Mouse (Mus musculus): ENCODE results near the gene Plpp6.

Gene Plpp6

DNA sequence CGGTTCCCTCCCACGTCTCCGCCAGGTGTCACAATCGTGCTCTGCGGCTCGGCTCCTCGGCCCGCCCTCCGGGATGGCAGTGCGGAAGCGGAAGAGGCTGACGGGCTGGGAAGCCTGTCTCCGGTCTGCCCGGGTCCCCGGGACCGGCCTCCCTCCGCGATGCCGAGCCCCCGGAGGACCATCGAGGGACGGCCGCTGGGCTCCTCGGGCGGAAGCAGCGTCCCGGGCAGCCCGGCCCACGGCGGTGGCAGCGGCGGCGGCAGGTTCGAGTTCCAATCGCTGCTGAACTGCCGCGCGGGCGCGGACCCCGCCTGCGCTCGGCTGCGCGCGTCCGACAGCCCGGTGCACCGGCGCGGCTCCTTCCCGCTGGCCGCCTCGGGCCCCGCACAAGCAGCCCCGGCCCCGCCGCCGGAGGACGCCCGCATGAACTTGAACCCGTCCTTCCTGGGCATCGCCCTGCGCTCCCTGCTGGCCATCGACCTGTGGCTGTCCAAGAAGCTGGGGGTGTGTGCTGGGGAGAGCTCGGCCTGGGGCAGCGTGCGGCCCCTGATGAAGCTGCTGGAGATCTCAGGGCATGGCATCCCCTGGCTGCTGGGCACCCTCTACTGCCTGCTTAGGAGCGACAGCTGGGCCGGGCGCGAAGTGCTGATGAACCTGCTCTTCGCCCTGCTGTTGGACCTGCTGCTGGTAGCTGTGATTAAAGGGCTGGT, at the start of gene Plpp6:
Gene Plpp6 (plus strand): TSS at position 112 of the 710 bp plus-strand sequence.
- DNase-seq (ENCODE audit: low read depth), result peak; percentile 35

DNA sequence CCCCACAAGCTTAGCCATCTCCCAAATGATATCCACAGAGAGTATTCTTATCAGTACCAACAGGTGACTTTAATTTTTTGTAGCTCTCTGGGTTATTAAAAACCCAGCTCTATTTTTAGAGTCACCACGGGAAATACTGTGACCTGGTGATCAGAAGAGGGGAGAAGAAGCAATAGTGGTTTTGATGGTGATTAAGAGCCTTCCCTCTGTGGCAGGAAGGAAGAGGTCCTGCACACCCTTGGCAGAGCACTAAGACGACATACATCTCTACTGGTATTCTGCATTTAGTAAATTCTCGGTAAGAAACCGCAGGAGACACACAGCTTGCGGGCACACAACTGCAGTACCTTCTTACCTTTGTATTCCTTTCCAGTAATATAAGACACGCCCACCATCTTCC, 49.2 kb upstream of the Plpp6 start:
- peak; percentile 10 for DNase-seq (ENCODE audit: low read depth)

DNA sequence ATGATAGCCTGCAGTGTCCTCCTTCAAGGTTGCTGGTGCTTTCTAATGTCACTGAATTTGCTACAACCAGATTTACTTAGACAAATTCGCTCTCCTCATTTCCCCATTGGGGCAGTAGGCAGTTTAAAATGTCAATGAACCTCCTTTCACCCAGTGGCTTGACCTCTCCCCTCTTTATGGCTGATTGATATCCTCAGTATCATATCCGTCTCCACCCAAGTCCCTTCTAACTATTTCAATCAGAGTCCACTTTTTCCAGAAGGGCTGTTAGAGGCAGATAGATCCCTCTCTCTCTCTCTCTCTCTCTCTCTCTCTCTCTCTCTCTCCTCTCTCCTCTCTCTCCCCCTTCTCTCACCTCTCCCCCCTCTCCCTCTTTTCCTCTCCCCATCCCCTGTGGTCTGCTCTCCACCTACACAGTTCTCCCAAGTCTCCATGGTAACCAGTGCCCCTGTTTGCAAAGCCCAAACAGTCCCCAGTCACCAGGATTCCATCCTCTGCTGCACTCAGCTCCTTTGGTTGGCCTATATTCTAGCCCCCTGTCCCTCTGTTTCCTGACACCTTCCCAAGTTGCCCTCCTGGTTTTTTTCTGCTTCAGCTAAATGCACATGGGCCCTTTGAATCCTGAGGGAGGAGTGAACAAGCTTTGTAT, 48.0 kb upstream of the Plpp6 start:
- no peak for DNase-seq (ENCODE audit: low read depth)

DNA sequence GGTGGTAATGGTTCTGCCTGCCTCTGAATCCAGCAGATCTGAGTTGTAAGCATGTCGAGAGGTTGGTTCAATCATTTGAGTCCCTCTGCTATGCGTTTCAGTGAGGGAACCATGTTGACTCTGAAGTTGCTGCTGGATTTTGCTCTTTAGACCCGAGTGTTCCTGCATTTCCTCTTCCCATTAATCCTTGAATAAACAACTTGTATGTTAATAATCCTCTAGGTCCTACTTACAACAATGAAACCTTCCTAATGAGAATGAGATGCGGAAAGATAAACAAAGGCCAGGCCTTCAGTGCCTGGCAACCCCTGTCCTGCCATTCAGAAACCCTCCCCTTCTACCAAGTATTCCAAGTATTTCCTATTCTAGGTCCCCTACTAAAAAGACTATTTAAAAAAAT, 47.3 kb upstream of the Plpp6 start:
- no peak for DNase-seq (ENCODE audit: low read depth)

DNA sequence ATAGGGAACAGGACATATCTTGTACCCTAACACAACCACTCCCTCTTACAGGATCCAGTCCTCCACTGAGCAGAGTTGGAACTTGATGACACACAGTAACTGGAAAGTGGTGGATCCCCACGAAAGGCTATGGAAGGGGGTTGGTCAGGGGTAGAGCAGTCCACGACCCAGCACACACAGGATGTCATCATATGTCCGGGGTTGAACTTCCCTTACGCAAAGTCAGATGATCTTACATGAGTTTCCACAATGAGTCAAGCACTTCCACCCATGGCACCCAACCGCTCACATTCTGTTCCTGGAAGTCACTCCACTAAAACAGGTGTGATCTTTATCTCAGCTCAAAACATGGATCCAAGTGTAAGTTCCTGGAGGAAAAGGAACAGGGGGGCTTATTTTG, 45.9 kb upstream of the Plpp6 start:
- DNase-seq (ENCODE audit: low read depth), result no peak

DNA sequence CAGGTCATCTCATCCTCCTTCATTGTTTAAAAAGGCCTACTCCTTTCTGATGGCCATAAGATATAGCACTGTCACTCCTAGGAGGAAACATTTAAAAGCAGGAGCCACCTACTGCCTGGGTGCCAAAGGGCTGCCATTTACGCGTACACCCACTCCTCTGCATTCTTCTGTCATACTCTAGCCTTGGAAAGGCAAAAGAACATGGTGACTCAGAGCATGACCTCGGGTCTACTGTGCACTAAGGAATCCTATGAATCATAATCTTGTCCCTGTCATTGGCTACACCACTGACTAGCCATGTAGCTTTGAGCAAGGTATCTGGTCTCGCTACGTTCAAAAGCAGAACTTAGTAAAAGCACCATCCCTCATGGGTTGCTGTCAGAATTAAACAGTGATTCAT, 37.4 kb upstream of the Plpp6 start:
- no peak for DNase-seq (ENCODE audit: low read depth)

DNA sequence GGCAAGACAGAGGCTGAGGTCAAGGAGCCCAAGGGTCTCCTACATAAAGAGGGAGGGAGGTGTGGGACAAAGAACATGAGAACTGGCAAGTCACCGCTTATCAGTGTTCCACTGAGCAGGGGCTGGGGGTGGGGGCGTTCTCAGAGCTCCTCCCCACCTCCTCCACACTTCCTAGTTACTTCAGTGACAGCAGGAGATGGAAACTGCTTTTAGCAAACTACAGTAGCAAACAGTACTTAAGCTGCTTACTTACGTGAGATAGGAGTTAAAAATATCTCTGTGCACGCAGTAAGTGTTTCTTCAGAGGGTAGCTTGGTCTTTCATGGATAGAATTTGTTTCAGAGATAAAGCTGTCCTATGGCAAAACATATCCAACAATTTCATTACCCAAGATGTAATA, 36.4 kb upstream of the Plpp6 start:
- no peak for DNase-seq (ENCODE audit: low read depth)

DNA sequence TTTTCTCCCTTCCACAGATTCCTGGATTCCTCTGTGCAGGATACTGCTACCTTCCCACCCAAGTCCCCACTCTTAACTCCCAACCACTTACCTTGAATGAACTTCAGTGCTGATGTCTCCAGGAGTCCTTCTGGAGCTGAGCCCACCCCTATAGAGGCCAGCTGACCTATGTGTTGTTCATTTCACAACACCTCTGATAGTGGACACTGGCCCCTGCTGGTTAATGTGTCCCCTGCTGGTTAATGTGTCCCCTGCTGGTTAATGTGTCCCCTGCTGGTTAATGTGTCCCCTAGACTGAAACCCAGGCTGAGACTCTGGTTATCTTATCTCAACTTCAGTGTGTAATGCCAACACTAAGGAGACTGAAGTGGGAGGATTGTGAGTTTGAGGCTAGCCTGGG, 34.7 kb upstream of the Plpp6 start:
- no peak for DNase-seq (ENCODE audit: low read depth)

DNA sequence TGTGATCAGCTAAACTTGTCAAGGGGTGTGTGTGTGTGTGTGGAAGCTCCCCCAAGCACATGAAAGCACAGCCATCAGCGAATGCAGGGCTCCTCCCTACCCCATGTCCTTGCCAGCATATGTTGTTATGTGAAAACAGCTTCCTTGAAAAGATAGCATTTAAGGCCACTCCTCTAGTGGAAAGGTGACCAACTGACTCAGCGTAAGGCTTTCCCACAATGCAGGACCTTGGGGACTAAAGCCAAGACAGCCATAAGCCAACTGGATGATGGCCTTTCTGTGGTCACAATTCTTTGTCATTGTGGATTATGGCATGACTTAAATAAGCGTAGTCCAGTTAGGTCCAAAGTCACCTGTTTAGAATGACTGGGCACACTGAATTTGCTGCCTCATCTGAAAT, 28.9 kb upstream of the Plpp6 start:
- no peak for DNase-seq (ENCODE audit: low read depth)

DNA sequence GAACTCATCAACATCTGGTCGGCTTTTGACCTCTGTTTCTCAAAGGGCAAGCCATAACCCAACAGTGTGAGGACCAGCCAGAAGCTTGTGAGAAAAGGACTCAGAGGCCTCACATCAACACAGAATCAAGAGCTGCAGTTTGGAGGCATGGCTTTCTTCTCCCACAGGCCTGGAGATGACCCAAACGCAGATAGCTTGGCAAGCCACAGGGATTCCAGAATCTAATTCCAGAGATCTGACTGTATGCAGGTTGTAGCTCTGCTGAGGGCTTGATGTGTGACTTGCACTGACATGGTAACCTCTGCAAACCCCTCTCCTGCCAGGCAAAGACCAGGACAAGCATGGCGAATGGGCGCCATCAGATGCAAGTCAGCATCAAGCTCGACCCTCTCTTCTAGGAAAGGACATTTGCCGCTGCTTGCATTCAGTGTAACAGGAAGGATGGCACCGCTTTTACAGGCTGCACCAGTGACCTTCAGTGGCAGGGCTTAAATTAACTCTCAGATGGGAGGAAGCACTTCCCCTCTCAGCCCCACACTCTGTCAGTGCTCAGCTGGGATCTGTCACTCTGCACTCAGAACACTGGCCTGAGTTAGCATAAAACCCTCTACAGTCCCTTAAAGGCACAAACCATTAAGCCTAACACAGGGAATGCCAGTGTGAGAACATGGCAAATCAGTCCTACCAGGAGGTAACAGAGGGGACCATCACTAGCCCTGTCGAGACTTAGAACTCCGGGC, 23.4 kb upstream of the Plpp6 start:
- DNase-seq (ENCODE audit: low read depth), result no peak

DNA sequence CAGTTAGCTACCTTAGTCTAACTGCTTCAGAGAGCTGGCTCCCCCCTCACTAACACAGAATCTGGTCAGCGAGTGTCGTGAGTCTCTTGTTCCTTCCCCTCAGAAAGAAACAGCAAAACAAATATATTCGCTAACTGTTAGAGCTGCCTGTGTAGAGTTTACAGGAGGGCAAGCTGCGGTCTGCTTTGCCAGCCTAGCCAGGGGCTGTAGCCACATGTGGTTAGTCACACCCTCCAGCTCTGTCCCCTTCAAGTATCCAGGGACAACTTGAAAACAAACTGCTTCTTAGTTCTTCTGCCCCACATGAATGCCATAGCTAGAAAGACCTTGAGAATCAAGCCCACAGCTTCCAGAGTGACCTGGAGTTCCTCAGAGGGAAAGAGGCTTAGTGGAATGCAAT, 22.5 kb upstream of the Plpp6 start:
- DNase-seq (ENCODE audit: low read depth), result no peak

DNA sequence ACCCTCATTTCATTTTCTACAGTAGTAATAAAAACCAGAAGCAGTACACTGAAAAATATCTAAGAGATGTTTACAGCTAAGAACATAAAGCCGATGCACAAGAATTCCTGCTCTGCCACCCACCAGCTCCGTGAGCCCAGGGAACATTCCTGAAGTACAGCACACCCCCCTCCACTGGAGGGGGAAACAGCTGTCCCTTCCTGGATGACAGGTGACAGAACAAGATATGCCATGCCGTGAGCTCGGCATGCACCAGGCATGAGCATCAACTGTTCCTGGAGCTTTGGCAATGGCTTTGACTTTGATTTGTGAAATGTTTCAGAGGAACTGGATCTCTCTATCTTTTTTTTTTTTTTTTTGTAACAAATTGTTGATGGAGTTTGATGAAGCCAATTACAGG, 17.0 kb upstream of the Plpp6 start:
- no peak for DNase-seq (ENCODE audit: low read depth)

DNA sequence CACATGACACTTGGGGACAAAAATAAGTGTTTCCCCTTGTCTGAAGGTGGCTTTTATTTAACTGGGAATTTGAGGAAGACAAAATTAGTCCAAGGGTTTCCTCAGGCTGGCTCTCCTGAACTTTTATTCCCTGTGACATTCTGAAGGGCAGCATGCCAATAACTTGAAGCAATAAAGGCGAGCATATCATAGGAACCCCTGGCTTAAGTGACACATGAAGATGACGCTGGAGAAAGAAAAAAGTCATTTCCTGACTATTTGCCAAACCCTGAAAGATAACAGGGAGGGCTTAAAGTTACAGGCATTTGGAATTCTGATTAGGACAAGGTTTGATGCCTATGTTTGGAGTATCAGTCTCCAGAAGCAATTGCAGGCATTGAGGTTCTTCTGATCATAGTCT, 16.4 kb upstream of the Plpp6 start:
- DNase-seq (ENCODE audit: low read depth), result no peak

DNA sequence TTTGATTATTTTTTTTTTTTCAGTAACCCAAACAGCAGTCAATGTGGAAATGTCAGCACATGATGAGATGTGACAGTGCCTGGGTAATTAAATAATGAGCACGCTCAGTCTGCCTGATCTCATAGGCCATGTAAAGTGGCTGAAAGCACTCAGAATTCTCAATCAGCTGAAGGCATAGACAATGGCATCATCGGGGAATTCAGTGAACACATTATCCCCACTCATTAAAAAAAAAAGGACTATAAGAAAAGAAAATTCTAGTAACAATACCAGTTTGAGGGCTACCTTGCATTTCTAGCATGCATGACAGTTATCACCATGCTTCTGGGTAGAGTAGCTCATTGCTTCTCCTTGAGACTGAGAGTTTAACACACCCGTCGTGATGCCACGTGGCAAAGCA, 12.5 kb upstream of the Plpp6 start:
- DNase-seq (ENCODE audit: low read depth), result no peak

DNA sequence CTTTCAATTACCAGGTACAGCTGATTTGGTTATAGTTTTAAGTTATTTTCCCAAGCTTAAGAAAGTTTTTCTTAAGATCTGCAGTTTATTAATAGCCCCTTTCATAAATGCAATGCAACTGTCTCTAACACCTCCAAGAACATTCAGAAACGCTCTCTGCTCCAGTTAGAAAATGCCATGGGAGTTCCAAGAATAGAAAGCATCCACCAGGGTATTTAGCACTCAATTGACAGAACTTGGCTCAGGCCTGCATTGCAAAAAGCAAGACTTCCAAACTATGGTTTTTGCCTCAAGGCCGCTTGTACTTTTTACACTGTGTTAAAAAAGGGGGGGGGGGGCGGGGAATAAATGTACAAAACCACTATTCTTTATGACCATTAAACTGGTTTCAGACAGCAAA, 640 bp upstream of the Plpp6 start:
- no peak for DNase-seq (ENCODE audit: low read depth)

DNA sequence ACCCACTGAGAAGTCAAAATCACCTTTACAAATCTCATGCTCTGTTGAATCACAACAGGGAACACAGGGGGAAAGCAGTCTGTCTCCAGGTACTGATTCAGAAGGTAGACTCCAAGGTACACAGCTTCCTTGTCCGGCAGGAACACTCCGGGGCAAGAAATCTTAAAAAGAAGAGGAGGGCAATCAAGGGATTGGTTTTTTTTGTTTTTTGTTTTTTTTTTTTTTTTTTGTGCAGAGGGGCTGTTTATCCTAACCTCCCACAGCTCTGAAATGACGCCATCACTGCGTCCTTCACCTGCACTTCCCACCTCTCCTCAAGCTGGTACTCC, 276 bp upstream of the Plpp6 start:
- DNase-seq (ENCODE audit: low read depth), result no peak

DNA sequence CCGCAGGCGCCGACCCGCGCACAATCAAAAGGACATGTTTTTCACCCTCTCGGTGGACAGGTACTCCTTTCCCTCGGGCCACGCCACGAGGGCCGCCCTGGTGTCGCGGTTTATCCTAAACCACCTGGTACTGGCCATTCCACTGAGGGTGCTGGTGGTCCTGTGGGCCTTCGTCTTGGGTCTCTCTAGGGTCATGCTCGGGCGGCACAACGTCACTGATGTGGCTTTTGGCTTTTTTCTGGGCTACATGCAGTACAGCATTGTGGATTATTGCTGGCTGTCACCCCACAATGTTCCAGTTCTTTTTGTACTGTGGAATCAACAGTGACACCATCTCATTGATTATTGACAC, 775 bp downstream of the Plpp6 start:
- DNase-seq (ENCODE audit: low read depth), result no peak

DNA sequence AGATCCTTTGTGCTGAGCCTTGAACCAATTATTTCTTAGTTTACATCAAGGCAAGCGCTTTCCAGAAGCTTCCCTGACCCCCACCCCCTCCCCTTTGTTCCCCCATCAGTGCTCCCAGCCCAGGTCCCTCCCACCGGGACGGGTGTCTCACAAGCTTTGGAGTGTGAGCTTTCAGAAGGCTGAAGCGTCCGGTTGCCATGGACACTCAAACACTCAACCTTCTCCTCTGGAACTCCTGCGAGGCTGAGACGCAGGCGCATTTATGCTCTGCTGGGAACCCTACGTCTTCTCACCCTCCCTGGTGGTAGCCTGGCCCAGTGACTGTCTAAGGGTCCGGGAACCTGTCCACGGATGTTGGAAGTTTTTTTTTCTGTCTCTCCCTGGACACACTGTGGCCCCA, 3.9 kb downstream of the Plpp6 start, which contains the start of gene 4430402I18Rik:
Gene 4430402I18Rik (minus strand): TSS at position 149 of the 400 bp plus-strand sequence.
- DNase-seq (ENCODE audit: low read depth), result no peak

DNA sequence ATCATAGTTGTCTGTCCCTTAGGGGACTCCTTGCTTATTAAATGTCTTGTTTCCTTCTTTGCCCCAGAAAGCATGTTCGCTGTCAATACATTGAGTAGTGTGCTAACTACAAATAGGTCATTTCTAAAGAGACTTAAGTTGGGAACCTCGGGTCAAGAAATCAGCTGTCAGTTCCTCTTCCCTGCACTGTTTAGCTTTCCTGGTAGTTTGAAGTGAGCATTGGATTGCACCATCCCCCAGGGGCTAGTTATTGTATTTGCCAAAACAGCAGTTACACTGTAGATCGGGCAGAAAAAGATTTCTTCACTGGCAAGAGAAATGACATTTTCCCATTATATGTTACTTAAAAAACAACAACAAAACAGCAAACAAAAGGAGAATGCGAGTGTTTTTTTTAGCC, 4.4 kb downstream of the Plpp6 start:
- no peak for DNase-seq (ENCODE audit: low read depth)

DNA sequence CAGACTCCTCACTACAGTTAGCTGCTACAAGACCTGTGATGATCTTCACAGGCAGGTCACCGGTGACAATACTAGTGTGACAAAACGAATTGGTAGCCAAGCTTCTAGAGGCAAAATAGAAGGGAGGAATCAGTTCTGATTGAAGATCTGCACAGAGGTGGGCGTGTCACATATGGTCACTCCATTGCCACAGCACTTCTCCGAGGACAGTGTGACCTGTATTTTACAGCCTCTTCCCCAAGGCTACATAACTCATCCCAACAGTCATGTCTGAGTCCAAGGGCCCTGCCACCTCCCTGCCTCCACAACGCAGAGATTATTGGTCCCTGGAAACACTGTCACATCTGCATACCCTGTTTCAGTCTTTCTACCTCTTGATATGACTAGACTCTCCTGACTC, 5.5 kb downstream of the Plpp6 start:
- no peak for DNase-seq (ENCODE audit: low read depth)

DNA sequence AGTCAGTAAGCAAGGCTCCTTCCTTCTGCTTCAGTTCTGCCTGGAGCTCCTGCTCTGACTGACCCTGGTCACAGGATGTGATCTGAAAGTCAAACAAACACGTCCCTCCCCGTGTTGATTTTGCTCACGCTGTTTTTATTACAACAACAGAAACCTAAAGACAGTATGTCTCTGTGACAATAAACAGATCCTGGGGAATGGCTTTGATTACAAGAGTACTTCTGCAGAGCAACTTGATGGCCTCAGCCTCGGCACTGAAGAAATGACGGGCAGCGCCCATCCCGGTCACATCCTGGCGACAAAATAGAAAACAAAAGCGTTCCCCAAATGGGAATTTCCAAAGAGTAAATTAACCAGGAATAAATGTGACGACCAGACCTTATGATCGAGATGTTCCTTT, 6.5 kb downstream of the Plpp6 start:
- no peak for DNase-seq (ENCODE audit: low read depth)

DNA sequence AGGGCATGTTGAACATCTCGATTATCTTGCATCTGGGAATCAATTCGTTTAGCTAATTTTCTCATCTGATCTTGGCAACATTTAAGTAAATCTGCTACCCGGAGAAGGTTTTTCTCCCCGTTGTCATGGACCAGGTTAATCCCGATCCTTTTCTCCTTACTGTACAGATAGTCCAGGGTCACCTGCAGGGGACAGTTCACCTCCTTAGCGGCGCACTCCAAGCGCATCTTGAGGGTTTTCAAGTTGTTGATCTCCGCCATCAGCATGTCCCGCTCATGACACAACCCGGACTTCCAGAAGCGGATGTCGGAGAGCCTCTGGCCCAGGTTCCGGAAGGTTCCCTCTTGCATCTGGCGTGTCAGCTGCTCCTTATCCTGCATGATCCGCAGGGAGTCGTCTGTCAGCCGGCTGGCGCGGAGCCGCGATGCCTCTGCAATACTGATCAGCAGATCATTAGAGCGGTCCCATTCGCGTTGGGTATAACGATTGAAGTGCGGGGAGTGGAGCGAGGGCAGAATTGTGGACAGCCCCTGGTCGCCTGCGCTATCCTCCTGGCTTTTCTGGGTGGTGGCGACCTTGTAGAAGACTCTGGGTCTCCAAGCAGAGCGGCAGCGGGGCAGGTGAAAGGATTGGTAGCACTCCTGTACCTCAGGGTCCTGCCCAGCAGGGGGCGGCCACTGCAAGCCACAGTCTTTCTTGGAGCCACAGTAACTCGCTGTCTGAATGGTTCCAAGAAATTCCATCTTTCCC, 11.3 kb downstream of the Plpp6 start:
- peak; percentile 30 for DNase-seq (ENCODE audit: low read depth)

DNA sequence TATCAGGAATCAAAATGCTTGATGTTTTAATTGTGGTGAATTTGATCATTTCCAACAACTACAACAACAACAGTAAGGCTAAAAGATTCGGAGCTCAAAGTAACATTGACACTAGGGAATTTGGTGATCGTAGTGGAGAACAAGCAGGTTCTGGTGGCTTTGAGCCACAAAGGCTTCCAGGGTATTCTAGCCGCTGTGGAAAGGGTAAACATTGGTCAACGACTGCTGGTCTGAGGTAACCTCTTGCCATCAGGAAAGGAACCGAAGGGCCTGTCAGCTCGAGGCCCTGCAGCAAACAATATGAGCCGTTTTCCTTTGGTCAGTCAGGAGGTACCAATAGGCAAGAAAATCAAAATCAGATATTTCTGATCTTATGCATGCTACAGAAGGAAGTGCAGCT, 18.9 kb downstream of the Plpp6 start:
- no peak for DNase-seq (ENCODE audit: low read depth)

Data from c-Kit-positive CD71-negative TER-119-negative erythroid progenitor cells, embryonic 14.5 days (primary cell).